Mouse (Mus musculus) kidney, adult 2 months (tissue): Measurements from ENCODE around the gene Slc35f4.

ENCODE experiments used
- CTCF ChIP-seq: fragments of 200-500 bp; conservative IDR thresholded peaks from 2 replicates; pipeline ENCODE4 v1.5.1; 2011; ENCODE audit warnings: low read depth, mild to moderate bottlenecking, control low read depth, low read length, moderate library complexity, mixed read lengths; ENCODE audit not compliant: insufficient read depth, insufficient read length
- POLR2A ChIP-seq: fragments of 200-500 bp; IDR thresholded peaks from one replicate; pipeline ENCODE4 v1.6.1; 2011; ENCODE audit warnings: low read depth, low read length, control low read depth

GRCm38 (mm10) chr14:49307842-49308241 is 218.0 kb downstream of the Slc35f4 start:
- no peak for TF ChIP-seq CTCF
- TF ChIP-seq POLR2A, result no peak
